Mouse (Mus musculus) spleen, adult 2 months (tissue): ENCODE data around the gene Scaf1.

Experiments
- CTCF ChIP-seq: fragments of 200-500 bp; IDR thresholded peaks from 2 replicates; pipeline ENCODE4 v1.5.1; 2011; ENCODE audit warnings: mild to moderate bottlenecking, inconsistent platforms; ENCODE audit not compliant: insufficient read depth, insufficient read length, insufficient replicate concordance; ENCODE audit errors: extremely low read depth
- POLR2A ChIP-seq: fragments of 200-500 bp; IDR thresholded peaks from 2 replicates; pipeline ENCODE4 v1.6.1; 2011; ENCODE audit warnings: low read depth, low read length, inconsistent platforms

GRCm38 (mm10) chr7:45052862-45053116 is 36.6 kb upstream of the Scaf1 start, which contains the start of gene Prr12:
- TF ChIP-seq POLR2A (no peak), CTCF (no peak)
